Mouse (Mus musculus): ENCODE data around the gene Btbd35f21.
"Not testable (repeated sequence)": the region's sequence is repeated elsewhere in the genome, so short reads cannot be mapped to it uniquely, and the experiment has no call there.

- TF ChIP-seq CTCF (IDR thresholded peaks at IDR 0.05; ENCODE audit: extremely low read depth, insufficient read depth, insufficient read length, insufficient replicate concordance); POLR2A (IDR thresholded peaks at IDR 0.05; ENCODE audit: low read depth, low read length): not testable (repeated sequence)
Observed at GRCm38 (mm10) chrX:32725809-32726208, at the start of gene Btbd35f21.
